Mouse (Mus musculus): ENCODE measurements at regions not wholly inside any gene's neighbourhood (a gene's known extent, or its start where the extent isn't known, plus 50 kb on each side); places are given as distances from the start of the nearest gene placed in this dataset.

DNA sequence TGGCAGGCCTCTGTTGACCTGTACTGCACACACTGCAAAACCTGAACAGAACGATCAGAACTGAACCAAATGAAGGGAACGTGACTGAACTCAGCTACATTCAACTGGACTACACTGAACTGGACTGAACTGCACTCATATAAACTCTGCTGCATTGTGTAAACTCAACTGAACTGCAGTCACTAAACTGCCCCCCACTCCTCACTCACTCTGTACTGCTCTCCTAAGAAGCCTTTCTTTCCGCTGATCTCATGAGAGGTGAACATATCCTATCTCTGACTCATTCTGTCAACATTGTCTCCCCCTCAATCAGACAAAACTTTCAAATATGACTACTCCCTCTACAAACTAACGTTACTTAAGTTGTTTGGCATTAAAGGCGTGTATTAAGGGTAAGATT is 324.5 kb upstream of the Cdh9 start:
- DNase-seq = no peak

DNA sequence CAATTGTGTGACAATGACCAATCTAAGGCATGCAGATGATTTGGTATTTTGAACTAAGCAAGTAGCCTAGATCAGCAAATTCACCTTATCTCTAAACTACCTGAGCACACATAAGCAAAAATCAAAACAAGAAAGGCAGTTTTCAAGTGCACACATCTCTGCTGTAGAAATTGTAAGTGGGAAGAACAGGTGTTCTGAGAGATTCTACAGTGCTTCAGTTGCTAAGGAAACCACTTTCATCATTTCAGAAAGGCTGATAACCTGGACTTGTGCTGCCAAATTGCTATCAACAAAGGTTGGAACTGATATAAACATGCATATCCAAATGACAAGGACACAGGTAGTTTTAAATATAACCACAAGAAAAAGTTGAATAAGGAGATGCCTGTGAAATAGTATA is 322.4 kb upstream of the Cdh9 start:
- no peak for DNase-seq

DNA sequence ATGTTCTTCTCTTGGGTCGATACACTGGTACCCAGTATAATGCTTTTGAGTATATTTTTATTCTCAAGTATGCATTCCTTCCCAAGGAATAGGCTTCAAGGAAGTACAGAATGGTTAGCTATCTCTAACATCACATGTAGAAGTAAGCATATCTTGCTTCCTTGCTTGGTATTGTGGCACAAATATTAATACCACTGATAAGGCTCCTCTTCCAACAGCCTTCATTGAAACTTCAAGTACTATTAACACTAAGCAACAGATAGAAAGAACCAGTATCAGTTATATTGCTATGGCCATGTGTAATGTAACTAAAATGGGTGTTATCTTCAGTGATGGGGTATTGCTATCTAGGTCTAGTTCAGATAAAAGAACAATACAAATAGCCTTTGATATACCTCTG is 316.9 kb upstream of the Cdh9 start:
- DNase-seq = no peak

DNA sequence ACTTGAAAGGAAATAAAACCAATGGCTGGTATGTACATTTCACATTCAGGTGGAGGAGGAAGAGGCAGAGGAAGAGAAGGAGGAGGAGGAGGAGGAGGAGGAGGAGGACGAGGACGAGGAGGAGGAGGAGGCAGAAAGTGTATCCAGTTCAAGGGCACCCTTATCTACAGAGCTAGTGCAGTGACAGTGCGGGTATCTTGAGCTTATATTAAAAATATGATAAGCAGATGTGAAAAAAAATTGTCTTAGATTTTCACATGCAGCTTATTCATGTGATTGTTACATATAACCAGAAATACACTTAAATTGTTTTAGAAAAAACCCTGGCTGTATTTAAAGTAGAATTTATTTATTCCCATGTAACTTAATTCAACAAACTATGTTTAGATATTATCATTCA is 310.8 kb upstream of the Cdh9 start:
- no peak for DNase-seq

DNA sequence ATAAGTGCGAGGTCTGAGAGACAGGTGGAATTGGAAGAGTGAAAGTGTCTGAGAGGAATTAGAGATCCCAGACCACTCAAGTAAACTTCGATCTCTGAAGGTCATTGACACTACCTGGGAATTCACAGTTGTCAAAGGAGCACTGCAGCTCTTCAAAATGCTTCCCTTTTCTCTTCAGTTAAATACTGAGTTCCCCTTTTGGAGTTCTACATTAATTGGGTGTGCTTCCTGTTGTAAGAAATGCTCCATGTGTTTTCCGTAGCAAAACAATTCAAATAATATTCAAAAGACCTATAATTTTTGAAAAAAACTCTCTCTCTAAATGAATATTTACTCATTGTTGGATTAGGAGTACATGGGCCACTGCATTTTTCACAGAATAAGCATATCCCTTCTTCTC is 305.5 kb upstream of the Cdh9 start:
- DNase-seq = no peak

DNA sequence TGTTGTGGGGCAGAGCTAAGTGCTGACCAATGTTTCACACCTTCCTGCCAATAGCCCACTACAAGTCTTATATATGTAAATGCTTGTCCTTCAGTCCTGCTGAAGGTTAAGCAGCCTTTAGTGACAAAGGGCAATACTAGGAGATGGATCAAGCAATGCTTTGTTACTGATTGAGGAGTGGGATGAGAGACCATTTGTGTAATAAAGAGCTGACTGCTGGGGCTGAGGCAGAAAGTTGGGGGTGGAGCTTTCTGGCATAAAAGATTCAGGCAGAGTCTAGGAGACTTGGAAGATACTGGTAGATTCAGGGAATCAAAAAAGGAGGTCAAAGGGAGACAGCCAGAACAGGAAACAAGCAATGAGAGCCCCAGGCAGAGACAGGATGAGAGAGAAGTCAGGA is 281.9 kb upstream of the Cdh9 start:
- DNase-seq = no peak

DNA sequence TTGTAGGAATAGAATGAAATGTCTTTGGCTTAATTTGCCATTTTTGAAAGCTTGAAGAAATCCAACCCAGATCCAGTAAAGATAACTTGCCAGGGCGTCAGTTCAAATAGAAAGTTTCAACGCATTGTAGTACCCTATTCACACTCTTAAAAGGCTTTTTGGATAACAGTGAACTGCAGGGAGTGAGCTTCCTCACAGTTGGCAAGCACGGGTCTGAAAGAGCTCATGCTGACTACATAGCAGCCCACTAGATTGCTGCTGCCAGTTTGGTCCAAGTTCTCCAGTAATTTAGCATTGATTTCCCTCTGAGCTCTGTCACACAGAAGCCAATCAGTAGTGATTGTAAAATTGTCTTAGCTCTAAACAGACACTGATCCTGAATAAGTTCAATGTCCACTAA is 237.3 kb upstream of the Cdh9 start:
- peak; percentile 22 for DNase-seq

DNA sequence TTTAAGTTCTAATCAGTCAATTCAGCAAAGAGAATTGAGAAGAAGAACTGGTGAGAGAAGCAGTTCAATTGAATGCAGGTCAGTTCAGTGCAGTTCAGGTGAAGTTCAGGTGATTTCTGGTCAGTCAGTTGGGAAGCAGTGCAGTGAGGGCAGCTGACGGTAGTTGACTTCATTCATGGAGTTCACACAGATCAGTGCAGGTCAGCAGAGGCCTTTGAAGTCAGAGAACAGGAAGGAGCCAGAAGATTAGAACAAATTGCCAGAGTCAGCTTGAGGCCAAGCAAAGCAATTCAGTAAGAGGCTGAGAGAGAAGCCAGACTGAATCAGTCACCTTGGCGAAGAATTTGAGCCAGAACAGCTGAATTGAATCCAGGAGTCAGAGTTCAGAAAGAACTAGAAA is 235.7 kb upstream of the Cdh9 start:
- no peak for DNase-seq

DNA sequence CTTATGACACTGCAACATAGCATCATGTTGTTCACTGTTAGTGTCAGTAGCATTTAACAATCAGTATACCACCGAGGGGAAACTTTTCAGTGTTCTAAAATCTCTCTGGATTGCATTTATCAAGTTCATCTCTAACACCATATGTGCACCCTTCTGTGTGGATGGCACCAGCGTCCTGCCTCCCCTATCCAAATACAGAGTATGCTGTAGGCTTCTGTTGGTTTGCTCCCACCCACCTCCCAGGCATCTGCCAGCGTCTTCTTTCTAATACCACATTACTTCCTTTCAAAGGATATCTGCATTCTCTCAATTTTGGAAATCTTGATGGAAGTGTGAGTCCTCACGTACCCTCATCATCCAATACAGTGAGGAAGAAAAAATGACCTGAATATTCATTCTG is 208.0 kb upstream of the Cdh9 start:
- DNase-seq = peak; percentile 84

DNA sequence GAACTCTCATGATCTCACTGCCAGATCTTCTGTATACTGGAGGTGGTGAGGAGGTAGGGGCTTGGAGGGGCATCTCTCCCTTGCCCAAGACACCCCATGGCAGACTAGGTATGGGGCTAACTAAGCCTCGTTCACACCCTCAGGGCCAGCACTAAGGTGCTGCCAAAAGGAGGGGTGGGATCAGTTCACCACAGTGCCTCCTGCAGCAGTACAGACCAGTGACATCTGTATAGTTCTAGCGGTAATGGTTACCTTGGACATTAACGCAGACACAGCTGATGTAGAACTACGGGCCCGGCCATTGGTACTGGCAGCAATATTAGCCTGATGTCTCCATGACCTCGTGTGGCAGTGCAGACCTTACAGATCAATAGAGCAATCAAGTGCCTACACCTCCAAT is 196.0 kb upstream of the Cdh9 start:
- DNase-seq = no peak

DNA sequence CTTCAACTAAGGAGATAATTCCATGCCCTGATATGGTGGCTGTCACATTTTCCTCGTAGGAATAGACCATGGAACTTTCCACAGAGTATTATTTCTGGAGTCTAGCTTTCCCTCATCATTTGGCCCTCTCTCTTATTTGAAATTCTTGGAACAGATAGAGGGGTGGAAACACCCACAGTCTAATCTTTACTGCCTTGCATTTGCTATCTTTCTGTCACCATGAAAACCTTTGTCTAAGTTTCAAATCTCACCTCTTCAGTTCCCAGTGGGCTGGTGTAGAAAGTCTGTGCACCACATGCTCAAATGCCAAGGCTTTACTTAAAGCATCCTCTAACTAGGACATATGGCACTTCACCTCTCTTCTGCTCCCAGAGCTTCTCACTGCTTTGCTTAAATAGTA is 187.3 kb upstream of the Cdh9 start:
- peak; percentile 5 for DNase-seq

DNA sequence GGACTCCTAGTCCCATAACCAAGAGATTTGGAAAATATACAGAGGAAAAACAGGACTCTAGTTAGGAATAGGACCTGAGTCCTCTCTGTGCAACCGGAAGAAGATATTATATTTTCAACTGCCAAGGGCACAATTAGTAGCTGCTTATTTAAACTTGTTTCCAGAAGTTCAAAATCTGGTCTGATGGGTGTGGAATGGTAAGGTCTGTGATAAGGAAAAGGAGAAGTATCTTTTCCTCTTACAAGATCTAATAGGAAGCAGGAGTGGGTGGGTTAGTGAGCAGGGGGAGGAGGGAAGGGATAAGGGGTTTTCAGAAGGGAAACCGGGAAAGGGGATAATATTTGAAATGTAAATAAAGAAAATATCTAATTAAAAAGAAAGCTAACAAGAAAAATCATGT is 173.4 kb upstream of the Cdh9 start:
- DNase-seq = no peak

DNA sequence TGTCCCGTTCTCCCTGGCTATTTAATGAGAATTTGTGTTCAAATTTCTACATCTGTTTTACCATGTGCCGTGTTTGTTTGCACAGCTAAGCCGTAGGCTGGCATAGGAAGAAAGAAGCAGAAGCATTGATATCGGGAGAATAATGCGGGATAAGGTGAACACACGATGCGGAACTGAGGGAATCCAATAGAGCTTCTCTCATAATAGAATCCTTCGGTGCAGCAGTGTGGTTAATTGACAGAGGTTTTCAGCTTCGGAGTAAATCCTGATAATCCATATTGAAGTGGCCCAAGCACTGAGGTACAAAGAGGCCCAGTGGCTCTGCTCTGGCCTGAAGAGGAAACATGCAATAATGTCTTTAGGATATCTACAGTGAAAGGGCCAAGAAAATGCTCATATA is 172.2 kb upstream of the Cdh9 start:
- DNase-seq = no peak

DNA sequence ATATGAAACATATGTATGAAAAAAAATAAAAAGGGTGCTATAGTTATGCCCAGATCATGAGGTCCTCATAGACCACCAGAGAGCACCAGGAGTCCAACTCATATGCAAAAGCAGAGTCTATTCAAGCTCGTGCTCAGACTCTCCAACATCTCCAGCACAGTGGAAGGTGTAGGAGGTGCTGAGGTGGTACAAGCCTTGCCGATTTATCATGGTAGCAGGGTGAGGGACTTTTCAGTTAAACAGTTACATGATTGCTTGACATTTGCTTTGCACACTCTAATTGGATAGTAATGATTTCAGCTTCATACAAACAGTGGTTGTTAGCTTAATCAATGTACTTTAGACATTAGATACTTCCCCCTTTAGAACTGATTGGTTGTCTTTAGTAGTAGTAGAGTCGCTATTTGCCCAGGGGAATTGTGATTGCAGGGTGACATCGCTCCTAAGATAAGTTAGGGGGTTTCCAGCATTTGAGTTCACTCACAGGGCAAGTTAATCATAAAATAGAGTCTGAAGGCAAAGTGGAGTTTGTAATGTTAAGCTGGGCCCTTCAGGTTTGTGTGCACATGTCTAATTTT is 162.3 kb upstream of the Cdh9 start:
- DNase-seq = no peak

DNA sequence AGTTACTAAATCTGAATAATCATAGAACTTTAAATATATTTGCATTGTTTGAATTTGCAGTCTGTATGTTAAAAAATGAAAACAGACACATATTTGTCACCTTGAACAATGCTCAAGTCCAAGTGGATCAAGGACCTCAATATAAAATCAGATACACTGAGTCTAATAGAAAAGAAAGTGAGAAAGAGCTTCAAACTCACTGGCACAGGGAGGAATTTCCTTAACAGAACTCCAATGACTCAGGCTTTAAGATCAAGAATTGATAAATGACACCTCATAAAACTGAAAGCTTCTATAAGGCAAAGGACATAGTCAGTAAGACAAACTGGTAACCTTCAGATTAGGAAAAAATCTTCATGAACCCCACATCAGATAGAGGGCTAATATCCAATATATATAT is 161.8 kb upstream of the Cdh9 start:
- no peak for DNase-seq

DNA sequence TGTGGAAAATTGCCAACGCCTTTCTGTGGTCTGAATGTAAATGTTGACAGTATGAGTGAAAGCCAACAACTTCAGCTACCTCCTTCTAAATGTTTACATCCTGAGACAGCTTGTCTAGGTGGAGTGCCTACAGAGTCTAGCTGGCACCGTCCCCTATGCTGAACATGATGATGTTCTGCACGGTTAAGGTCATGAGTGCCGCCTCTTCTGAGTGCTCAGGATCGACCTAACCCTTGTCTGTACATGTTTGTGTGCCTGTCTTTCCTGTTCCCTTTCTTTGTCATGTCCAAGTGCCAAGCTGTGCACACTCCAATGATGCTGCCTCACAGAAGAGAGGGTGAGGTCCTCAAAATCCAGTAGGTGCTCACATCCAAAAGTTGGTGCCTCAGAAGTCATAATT is 111.7 kb upstream of the Cdh9 start:
- no peak for DNase-seq

DNA sequence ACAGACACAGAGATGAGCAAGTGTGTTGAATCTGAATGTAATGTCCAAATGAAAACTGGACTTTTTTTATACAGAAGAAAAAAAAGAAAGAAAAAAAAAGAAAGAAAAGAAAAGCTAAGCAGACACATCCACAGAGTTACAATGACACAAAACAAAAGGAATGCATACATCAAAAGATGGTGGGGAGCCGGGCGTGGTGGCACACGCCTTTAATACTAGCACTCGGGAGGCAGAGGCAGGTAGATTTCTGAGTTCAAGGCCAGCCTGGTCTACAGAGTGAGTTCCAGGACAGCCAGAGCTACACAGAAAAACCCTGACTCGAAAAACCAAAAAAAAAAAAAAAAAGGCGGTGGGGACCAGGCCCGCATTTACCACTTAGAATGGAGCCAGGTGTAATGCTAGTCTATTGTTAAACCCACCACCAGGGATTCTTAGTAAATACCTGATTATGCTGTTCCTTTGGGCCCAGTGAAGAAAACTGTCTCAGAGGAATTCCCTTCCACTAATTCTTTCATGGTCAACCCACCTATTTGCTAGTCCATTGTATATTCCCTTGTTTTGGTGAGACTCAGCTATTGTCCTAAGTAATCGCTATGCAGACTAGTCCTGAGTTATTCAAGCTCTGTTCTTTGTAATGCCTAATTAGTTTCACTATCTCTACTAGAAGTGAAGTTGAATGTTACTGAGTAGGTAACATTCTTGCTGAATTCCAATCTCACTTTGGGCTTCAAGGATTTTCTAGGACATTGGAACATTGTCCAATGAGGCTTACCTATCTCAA is 99.0 kb upstream of the Cdh9 start:
- DNase-seq = no peak

DNA sequence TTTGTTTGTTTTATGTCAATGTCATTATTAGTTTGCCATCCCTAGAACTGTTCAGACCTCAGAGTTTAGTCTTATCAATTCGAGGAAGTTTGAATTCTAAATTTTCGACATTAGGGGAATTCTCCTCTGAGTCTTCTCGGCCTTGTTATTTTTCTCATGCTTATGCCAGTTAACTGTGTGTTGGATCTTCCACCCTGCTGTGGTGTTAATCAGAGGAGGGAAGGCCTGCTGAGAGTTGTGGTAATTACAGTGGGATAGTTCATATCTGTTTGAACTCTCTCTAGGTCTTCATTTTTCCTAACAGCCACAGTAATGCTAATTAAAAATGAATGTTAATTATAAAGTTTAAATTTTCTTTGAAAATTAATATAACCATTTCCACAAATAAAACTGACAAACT is 88.9 kb upstream of the Cdh9 start:
- no peak for DNase-seq

DNA sequence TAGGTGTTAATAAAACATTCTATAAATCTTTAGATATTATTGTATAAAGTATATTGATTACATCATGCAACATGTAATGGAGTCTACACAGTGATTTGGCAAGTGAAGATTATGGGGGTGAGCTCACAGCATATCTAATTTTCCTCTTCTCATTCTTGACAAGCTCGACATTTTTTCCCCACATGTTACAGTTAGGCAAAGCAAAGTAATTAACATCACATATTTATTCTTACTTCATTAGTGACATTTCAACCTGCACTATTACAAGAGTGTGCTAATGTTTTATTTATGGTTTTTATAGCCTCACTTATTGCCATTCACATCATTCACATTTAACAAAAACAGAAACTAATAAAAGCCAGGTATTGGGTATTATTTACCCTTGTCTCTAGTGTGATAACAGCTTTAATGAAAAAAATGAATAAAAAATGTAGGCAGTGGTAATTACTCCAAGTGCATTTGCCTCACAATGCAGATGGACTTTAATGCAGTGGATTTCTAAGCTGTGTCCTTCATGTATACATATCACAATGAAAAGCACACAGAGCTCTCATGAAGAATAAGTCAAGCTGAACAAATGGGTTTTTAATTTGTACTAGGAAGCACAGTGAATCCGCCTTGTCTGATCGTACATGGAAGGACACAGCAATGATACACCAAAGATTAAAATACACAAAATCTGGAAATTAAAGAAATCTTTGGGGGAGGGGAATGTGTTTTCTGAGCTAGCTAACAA is 75.5 kb upstream of the Cdh9 start:
- DNase-seq = no peak

DNA sequence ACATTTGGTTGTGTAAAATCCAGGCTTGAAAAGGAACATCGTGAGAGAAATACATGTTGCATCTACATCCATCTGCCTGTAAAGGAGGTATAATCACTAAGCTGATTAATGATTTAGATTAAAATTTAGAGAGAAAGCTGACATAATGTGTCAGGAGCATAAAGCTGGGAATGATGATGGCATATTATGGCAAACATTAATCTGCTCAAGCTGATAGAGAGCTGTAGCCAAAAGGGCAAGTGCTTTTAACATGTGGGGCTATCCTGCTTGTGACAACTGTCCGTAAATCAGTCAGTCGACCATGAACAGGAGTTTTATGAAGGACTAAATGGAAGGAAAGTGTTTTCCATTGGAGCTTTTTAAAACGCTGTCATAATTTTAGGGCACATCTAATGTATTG is 74.9 kb upstream of the Cdh9 start:
- DNase-seq = no peak

DNA sequence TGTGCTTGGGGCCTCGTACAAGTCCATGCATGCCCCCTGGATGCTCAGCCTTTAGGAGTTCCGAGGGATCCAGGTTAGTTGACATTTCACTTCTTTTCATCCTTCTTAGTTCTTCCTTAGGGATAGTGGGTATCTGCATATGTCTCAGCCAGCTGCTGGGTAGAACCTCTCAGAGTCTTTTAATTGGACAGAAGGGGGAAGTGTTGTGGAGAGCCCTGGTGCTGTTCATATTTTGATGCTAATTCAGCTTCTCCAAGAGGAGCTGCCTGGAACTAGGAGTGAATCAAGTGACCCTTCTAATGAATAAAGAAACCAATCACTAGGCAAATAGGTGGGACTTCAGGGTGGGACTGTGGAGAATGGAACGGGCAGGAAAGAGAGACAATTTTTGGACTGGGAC is 67.3 kb upstream of the Cdh9 start:
- DNase-seq = no peak
